Mouse (Mus musculus) urinary bladder, postnatal 14 days (tissue): Measurements from ENCODE around the gene Adat1.

Source experiments
- DNase-seq: peaks from one replicate; pipeline ENCODE4 v3.0.0; 2021; ENCODE audit warnings: low spot score

Gene Adat1

DNA sequence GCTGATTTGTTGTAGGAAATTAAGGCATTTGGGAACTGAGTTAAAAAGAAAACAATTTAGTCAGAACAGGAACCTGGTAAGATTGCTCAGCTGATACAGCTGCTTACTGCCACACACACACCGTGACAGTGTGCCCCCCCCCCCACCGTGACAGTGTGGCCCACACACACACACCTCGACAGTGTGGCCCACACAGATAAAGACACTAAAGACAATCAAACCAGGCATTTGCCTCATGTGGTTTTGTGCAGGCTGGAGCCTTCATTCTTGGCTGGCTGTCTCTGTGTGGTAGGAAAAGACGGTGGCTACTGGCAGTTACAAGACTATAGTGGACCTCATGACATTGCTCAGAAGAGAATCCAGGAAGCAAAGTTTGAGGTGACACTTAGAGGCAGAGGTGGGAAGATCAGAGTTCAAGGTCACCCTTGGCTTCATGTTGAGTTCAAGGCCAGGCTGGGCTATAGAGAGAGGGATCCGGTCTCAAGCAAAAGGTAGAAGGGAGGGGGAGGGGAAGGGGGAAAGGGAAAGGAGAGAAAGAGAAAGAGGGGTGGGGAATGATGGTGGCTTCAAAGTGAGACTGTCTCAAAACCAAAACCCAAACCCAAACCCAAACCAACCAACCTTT is 24.7 kb downstream of the Adat1 start:
- DNase-seq = no peak

DNA sequence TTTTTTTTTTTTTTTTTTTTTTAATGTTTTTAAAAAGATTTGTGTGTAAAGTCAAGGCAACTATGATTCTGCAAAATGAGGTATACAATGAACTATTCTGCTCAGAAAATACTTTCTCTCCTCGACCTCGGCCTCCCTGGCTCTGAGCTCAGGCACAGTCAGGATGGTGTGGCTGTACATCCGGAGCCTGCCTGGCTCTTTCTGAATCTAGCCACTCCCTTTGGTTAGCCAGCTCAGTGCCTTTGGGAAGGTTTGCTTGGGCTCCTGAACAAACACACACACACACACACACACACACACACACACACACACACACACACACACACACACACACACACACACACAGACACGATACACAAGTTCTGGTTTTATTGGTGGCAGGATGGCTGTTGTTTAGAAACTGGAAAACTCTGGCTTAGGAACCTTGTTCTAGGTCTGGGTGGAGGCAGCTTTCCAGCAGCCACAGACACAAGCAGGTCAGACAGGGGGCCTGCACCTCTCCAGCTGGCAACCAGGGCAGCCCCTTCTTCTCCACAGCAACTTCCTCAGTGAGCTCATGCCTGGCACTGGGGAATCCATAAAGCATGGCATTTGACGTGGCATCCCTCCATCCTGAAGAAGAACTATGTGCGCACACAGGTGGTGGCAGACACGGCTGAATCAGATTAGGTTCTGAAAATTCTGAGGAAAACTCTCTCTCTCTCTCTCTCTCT is 27.1 kb downstream of the Adat1 start:
- no peak for DNase-seq

DNA sequence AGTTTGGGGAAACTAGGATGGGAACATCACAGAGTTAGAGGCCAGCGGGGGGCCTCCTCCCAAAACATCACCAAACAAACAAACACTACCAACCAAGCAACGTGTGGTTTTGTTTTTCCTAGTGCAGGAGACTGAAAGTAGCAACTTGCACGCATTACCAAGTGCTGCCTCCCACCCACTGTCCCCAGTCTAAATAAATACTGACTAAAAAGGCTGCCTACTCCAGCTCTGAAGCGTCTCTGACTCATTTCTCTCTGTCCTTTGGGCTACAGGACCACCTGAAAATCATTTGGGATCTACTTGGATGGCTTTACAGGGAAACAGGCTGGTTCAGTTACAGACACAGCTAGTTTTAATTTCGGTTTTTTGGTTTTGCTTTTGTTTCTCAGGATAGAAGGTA is 27.8 kb downstream of the Adat1 start:
- DNase-seq = no peak

DNA sequence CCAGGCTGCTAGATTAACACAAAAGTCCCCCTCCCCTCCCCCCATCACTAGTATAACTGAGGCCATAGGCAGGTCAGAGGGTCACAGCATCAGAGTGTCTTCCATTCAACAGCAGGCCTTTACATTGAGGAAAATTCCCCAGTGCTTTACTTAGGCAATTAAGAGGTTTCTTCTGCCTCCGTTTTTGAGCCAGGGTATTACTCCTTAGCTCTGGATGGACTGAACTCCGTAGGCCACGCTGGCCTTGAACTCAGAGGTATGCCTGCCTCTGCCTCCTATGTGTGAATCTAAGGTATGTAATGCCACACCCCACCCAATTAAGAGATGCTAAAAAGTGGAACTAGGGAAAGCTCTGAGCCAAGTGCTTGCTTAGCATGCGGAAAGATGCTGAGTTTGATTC is 28.6 kb downstream of the Adat1 start:
- no peak for DNase-seq

DNA sequence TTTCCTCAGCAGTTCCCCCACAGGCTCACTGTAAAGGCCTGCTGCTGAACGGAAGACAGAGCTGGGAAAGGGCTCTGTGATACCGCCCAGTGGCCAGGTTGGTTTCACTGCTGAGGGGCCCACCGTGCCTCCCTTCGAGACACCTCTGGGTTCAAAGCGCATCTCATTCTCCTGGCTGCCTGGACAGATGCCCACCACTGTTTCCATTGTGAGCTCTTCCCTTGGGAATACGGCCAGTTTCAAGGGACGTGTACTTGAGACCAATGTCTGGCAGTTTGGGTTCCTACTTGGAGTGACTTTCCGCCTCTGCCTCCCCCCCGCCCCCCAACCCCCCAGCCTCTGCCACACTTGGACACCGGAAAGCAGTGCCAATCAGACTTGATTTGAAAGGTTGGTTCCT is 29.0 kb downstream of the Adat1 start:
- no peak for DNase-seq

DNA sequence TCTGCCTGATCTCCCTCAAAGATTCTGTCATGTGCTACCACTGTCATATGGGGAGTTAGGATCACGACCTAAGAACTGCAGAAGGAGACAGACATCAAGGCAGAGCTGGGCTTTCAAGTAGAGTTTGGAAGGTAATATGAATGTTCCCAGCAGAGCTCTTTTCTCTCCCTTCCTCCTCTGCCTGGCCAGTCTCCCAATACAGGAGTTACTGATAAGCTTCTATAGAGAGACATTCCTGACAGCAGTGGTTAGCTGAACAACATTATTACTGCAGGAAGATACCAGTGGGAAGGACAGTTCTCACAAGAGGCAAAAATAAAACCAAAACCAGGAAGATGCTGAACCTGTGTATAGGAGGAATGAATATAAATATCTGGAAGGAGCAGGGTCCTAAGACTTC is 29.5 kb downstream of the Adat1 start:
- no peak for DNase-seq

DNA sequence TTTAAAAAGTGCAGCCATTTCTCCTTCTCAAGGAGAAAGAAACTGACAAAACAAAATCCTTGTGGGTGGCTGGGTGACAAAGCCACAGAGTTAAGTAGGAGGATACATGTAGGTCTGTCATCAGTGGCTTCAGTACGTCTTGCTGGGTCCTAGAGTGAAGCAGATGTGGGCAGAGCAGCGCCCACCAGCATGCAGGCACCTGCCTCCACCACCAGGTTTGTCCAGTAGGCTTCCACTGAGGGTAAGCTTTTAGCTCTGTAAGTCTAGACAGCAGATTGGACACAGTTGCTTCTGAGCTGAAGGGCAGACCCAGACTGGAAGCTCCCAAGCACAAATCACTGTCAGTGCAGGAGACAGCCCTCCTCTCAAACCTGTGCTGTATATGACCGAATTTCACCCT is 30.8 kb downstream of the Adat1 start:
- no peak for DNase-seq

DNA sequence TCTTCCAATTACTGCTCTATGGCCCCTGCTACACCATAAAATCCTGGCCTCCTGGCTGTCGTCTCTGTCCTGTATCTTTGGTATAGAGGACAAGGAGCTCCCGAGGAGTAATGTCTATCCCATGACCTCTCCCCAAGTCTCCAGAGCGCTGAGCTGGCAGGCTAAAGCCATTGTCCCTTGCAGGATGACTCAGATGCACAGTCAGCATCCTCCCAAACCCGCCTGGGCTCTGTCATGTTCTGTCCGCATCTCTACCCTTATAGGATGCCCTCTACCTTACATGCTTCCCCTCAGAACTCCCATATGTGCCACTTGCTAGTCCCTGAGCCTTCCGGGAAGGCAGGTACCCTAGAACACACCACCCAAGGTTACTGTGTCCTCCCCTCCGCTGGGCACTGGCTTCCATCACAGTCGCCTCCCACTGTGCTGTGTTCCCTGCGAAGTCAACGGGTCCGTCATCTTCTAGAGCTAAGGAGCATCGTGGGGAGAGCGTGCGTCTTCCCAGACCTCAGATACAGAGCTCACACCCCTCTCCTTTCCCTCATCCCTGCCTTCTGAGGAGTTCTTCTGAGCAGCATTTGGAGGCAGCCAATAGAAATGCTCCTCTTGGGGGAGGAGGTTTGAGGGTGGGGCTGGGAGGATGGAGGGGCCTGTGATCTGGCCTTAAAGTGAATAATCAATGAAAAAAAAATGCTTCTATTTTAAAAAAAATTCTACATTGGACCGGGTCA is 31.3 kb downstream of the Adat1 start:
- no peak for DNase-seq

DNA sequence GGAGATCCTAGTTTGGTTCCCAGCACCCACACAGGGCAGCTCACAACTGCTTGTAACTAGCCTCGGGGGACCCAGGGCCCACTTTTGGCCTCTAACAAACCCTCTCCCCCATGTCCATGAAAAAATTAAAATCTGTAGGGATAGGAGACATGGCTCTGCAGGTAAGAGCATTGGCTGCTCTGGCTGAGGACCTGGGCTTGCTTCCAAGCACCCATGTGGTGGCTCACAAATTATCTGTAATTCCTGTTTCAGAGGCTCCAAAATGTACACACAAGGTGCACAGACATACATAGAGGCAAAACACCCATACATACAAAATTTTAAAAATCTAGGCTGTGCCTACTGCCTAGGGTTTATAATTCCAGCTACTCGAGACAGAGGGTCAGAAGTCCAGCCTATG is 34.9 kb downstream of the Adat1 start:
- DNase-seq = no peak

DNA sequence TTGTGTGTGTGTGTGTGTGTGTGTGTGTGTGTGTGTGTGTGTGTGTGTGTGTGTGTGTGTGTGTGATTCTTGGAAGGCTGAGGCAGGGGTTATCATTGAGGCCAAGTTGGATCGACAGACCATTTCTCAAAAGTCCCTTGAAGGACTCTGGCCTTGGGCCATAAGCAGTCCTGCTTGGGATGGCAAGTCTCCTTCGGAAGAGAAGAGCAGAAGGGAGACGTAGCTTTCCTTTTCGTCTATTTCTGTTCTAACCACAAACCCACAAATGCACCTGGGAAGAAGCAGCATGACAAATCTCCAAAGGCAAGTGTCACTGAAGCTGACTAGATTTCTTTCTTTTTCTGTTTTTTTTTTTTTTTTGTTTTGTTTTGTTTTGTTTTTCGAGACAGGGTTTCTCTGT is 36.2 kb downstream of the Adat1 start:
- no peak for DNase-seq

DNA sequence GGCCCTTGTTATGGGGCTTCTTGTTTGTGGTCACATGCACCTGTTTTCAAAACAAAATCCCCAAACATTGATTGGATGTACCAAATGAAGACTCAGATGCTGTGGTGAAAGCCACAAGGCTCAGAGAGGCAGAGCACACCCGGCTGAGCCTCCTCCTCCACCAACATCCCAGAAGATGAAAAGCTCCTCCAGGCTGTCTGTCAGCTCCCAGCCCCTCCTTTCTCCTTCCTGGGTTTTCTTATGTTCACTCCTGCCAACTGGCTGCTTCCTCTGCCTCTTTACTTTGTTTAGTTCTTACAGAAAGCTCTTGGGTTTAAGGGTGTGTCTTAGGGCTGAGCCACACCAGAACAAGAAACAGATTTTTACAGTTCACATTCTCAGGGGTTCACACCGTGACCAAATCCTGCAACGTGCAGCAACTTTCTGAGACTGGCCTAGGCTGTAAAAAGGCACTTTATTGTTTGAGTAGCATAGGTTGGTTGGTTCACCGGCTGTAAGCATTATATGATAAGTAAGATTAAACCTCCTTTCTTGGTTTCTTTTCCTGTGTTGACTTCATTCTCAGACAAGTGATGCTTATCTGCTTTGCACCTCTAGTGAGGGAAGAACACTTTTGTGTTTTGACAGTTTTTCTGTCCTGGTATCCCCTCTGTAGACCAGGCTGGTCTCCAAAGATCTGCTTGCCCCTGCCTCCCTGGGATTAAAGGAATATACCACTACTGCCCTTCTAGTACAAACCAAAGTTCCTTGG is 37.1 kb downstream of the Adat1 start:
- no peak for DNase-seq

DNA sequence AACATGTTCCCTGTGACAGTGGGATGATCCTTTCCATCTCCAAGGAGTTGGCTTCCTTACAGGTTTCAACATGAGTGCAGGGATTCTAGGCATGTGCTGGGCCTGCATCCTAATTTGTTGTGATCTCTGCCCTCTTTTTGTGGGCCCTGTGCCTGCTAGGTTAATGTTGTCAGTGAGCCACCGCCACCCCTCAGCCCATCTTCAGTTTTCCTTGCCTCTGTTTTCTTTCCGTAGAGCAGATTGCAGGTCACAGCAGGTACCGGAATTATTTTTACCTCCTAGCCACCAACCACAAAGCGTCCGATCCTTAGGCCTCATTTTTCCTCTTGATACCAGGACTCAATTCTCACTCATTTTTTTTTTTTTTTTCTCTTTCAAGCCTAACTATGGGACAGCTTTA is 40.2 kb downstream of the Adat1 start:
- no peak for DNase-seq

DNA sequence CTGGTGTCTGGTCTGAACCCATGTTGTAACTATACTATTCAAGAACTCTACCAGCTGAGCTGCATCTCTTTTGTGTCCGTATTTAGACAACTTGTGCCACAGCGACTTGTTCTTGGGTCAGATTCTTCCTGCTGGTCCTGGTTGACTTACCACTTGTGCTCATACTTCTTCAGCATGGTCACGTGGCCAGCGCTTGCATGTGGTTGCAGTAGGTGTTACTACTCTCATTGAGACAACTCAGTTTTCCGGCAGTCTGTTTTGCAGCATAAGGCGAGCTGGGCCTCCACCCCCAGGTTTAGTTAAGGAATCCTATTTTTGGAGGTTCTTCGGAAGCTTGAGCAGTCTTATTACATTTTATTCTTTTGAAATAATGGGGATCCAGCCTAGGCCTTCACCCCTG is 40.8 kb downstream of the Adat1 start:
- DNase-seq = no peak

DNA sequence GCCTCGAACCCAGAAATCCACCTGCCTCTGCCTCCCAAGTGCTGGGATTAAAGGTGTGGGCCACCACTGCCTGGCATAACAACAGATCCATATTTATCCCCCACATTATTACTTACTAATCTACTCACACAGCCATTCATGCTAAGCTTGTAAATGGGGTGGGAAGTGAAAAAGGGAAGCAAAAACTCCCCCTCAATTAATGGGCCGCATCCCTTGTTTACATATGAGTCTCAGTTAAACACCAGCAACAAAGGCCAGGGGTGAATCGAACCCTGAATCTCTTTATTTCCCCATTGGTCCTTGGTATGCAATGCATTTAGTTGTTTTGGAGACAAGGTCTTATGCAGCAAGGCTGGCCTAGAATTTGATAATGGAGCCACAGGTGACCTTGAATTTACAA is 41.3 kb downstream of the Adat1 start:
- no peak for DNase-seq

DNA sequence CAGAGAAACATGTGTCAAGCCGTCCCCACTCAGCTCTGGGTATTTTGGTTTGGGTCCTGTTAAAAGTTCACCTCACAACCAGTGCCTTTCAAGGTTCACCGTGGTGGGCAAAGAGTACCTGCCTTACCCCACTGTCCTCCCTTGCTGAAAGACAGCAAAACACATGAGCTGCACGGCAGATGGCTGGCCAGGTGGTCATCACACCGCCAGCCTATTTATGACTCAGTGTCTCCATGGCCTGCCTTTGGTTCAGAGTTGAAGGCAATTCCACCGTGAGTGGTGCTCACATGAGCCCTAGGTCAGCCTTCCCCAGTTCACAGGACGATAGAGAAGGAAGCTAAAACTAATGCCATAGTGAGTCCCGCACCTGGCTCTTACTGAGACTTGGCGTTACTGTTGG is 44.1 kb downstream of the Adat1 start:
- DNase-seq = no peak

DNA sequence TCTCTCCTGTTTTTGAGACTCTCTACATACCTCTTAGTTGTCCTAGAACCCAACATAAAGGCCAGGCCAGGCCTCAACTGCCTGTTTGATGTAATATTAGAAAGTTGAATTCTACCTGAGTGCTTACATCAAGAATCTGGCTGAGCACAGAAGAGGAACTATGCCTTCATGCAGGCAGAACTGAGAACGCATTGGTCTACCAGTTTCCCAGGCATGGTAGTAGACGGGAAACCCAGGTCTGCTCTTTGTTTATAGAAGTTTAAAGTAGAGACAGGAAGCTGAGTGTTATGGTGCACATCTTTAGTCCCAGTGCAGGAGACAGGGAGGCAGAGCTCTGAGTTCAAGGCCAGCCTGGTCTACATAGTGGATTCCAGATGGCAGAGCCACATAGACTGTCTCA is 45.0 kb downstream of the Adat1 start:
- no peak for DNase-seq

DNA sequence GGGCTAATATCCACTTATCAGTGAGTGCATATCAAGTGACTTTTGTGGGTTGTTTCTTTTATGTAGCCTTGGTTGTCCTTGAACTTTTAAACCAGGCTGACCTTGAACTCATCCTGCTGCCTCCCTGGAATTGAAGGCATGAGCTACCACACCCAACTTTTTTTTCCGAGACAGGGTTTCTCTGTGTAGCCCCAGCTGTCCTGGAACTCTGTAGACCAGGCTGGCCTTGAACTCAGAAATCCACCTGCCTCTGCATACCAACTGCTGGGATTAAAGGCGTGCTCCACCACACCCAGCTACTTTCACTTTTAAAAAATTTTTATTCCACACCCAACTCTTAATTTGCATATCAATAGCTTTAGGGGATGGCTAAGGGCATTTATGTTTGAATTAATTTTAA is 48.6 kb downstream of the Adat1 start:
- DNase-seq = no peak

DNA sequence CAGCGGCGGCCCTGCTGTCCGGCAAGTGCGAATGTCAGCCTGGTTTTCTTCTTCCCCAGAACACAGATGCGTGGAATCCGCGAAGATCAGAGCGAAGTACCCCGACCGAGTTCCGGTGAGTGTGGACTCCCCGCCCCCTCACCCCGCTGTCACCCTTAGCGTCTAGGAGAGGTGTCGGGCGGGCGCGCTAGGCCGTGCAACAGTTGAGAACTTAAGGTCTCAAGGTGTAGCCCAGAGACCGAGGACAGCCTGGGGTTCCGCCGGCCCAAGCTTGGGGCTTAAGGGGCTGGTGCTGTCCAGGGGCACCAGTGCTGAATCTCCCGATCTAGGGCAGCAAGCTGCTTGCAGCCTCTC is 51.0 kb downstream of the Adat1 start:
- DNase-seq = peak; percentile 55

DNA sequence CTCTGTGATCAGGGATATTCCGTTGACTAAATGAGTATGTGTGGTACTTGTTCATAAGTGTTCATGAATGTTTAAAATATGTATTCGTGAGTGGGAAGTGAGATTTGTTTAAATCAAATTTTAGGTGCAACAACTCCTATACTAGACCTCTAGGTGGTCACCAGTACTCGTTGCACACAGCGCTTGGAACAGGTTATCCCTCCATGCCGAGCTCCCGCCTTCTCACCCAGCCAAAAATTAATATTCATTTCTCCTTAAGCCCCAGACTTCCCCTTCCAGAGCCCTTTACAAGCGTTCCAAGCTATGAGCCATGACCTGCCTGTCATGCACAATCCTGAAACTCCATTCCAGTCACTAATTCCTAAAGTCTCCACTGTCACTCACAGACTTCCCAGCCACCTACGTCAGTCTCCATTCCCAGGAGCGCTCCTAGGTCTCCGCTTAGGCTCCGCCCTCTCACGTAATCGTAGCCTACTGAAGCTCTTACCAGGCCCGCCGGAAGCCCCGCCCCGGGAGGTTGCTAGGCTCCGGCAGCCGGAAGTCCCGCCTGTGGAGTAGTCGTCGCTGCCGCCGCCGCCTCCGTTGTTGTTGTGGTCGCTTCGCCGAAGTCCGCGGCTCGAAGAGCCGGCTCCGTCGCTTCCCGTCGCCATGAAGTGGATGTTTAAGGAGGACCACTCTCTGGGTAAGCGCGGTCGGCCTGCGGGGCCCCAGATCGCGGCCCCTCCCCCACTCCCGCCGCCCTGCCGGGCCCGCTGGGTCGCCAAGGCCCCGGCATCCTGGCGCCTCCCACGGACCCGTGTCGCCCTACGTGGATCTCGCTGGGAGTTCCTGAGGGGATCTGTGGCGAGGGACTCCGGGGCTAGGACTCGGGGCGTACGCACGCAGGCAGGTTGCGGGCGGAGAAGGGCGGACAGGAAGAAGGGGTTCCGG is 51.7 kb downstream of the Adat1 start, which contains the start of gene Gabarapl2:
Gene Gabarapl2, plus strand, starts transcription at position 533 of the 930 bp plus-strand sequence.
- peak; percentile 99 for DNase-seq

DNA sequence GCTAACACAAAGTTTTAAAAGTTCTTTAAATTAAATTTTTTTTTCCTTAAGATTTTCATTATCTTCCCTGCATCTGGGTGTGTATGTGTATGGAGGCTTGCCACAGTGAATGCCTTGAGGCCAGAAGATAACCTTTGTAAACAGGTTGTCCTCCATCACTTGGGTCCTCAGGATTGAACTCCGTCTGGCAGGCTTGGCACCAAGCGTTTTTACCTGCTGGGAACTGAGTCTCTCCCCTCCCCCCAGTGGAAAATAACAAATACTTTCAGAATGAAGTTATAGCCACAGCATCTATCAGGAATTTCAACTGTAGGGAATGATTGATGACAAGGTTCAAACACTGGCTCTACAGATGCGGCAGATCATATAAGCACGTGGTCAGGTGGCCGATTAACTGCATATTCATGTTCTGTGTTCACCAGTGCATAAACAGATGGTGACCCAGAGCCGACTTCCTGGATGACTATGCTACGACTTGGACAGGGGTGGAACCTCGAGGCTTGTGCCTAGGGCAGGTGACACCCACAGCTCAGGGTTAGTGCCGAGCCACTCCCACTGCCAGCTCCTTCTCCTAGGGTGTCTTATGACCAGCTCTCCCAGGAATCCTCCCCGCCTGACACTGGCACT is 52.5 kb downstream of the Adat1 start:
- peak; percentile 69 for DNase-seq
